17 mouse cellular contexts compared by ENCODE assay signal in the genomic region with DNA sequence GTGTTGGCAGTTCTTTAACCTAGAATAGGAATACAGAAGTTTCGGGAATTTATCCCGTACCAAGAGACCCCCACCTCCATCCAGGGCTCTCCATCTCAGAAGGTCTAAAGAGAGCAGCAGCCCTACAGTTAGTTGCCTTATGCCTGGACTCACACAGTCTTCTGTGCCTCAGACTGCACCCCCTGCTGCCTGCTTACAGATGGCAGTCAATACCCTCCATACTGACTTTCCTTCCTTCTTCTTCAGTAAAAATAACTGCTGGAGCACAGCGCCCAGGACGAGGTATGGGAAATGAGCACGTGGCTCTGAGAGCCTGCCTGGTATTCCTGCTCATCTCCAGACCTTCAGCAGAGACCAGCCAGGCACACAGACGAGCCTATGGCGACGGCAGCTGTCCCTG. TPM values are rescaled to one million over a fixed set of nuclear protein-coding genes. Genes with fewer than 3 reads are reported as not detected.
DNase-seq lines count a peak whose midpoint lies in the region; ATAC-seq and TF ChIP-seq lines count a peak whose summit lies in the region.
"Had no signal": no experiment of that assay in that cellular context is flagged by ENCODE, and none has a peak within 500 bp of the region (broad histone marks: within the 10 kb centered on the region; RNA-seq: fewer than 3 reads in every experiment).

No protein-coding gene starts in this region.

- H3K9ac ChIP-seq in hindbrain, postnatal 0 days (replicated peaks; ENCODE audit: low read length): no peak overlapping the region
- H3K9ac ChIP-seq in hindbrain, embryonic 14.5 days: no peak overlapping the region
- H3K9ac ChIP-seq in lung, postnatal 0 days (replicated peaks; ENCODE audit: low read depth): no peak overlapping the region
- H3K9ac ChIP-seq: embryonic facial prominence, embryonic 12.5 days; stomach, embryonic 15.5 days had no signal

- ATAC-seq in hindbrain, postnatal 0 days: no peak
- no peak for ATAC-seq in hindbrain, embryonic 14.5 days (ENCODE audit: low FRiP score)
- no peak for ATAC-seq in lung, postnatal 0 days
- no peak for ATAC-seq in granulocyte monocyte progenitor cell, adult 5-6 weeks (replicated peaks; ENCODE audit: poor library complexity, severe bottlenecking)
- ATAC-seq: hindbrain, embryonic 16.5 days had no signal

- TF ChIP-seq EP300 in lung, postnatal 0 days (IDR thresholded peaks at IDR 0.05): no peak

- 82% methylated on average over 8 of the region's 8 CpGs for WGBS in hindbrain, postnatal 0 days
- WGBS in hindbrain, embryonic 14.5 days: 87% methylated on average over 8 of the region's 8 CpGs
- WGBS in lung, postnatal 0 days: 78% methylated on average over 8 of the region's 8 CpGs

- no peaks in the 10 kb centered on the region for H3K27me3 ChIP-seq in hindbrain, postnatal 0 days (ENCODE audit: insufficient read depth, low read length)
- H3K27me3 ChIP-seq in hindbrain, embryonic 14.5 days (ENCODE audit: control insufficient read depth, insufficient read depth, low read length): no peaks in the 10 kb centered on the region
- H3K27me3 ChIP-seq in lung, postnatal 0 days (replicated peaks; ENCODE audit: insufficient read depth, low read length): no peaks in the 10 kb centered on the region
- H3K27me3 ChIP-seq: embryonic facial prominence, embryonic 12.5 days; midbrain, embryonic 12.5 days; stomach, embryonic 15.5 days had no signal

- no peak overlapping the region for H3K4me3 ChIP-seq in hindbrain, postnatal 0 days (ENCODE audit: low read length)
- H3K4me3 ChIP-seq in hindbrain, embryonic 14.5 days (replicated peaks; ENCODE audit: low read length): no peak overlapping the region
- H3K4me3 ChIP-seq in lung, postnatal 0 days (ENCODE audit: low read depth, low read length): no peak overlapping the region
- H3K4me3 ChIP-seq in embryonic fibroblast, embryonic 13.5 days (ENCODE audit: insufficient read depth, low read length): no peak overlapping the region
- H3K4me3 ChIP-seq: embryonic facial prominence, embryonic 12.5 days; midbrain, embryonic 12.5 days; stomach, embryonic 15.5 days had no signal

- H3K36me3 ChIP-seq in hindbrain, postnatal 0 days (ENCODE audit: insufficient read depth, low read length): peaks cover 17% of the 10 kb centered on the region
- peaks cover 73% of the 10 kb centered on the region for H3K36me3 ChIP-seq in hindbrain, embryonic 14.5 days (replicated peaks; ENCODE audit: control insufficient read depth, insufficient read depth)
- peaks cover 23% of the 10 kb centered on the region for H3K36me3 ChIP-seq in lung, postnatal 0 days (ENCODE audit: insufficient read depth, low read length)

- no peak overlapping the region for H3K27ac ChIP-seq in hindbrain, postnatal 0 days
- no peak overlapping the region for H3K27ac ChIP-seq in hindbrain, embryonic 14.5 days
- no peak overlapping the region for H3K27ac ChIP-seq in lung, postnatal 0 days (ENCODE audit: low read length)
- no peak overlapping the region for H3K27ac ChIP-seq in embryonic fibroblast, embryonic 13.5 days (ENCODE audit: insufficient read depth, low read length)
- H3K27ac ChIP-seq: embryonic facial prominence, embryonic 12.5 days; macrophage; midbrain, embryonic 12.5 days; stomach, embryonic 15.5 days had no signal

- no peak for TF ChIP-seq POLR2A in embryonic fibroblast, embryonic 13.5 days (IDR thresholded peaks at IDR 0.05; ENCODE audit: low read depth, low read length)

- peak; percentile 31; the same call in 1 of the 2 replicates for TF ChIP-seq CTCF in hindbrain, postnatal 0 days (IDR thresholded peaks at IDR 0.05; ENCODE audit: low read depth)
- TF ChIP-seq CTCF in lung, postnatal 0 days (IDR thresholded peaks at IDR 0.05): peak; percentile 44
- peak; percentile 32; the same call in 1 of the 2 replicates for TF ChIP-seq CTCF in embryonic fibroblast, embryonic 13.5 days (IDR thresholded peaks at IDR 0.05; ENCODE audit: borderline replicate concordance, insufficient read depth, low read length)

- no peak for DNase-seq in hindbrain, postnatal 0 days (ENCODE audit: low spot score)
- DNase-seq in hindbrain, embryonic 14.5 days (ENCODE audit: low spot score): no peak
- DNase-seq in lung, postnatal 0 days (ENCODE audit: low spot score): no peak
- DNase-seq in lung, postnatal 14 days: no peak
- no peak for DNase-seq in gastrocnemius, postnatal 25 days
- DNase-seq: cerebellum, adult 11 months; gastrocnemius, postnatal 10 days; kidney, adult 8-10 months; kidney, postnatal 4 days had no signal

- no peak overlapping the region for H3K4me2 ChIP-seq in hindbrain, postnatal 0 days (ENCODE audit: low read depth, low read length)
- H3K4me2 ChIP-seq in hindbrain, embryonic 14.5 days (replicated peaks): no peak overlapping the region
- H3K4me2 ChIP-seq in lung, postnatal 0 days (replicated peaks; ENCODE audit: low read depth, low read length): no peak overlapping the region
- H3K4me2 ChIP-seq: embryonic facial prominence, embryonic 12.5 days; midbrain, embryonic 12.5 days; stomach, embryonic 15.5 days had no signal

- H3K4me1 ChIP-seq in hindbrain, postnatal 0 days (ENCODE audit: insufficient read depth, low read length): no peaks in the 10 kb centered on the region; the same call in 1 of the 2 replicates
- peaks cover 8% of the 10 kb centered on the region for H3K4me1 ChIP-seq in hindbrain, embryonic 14.5 days (replicated peaks; ENCODE audit: control insufficient read depth, insufficient read depth, low read length)
- H3K4me1 ChIP-seq in lung, postnatal 0 days (ENCODE audit: insufficient read depth, low read depth, low read length): peaks cover 5% of the 10 kb centered on the region; the same call in 1 of the 2 replicates
- no peaks in the 10 kb centered on the region for H3K4me1 ChIP-seq in embryonic fibroblast, embryonic 13.5 days (ENCODE audit: control insufficient read depth, insufficient read depth, low read length)

- no peaks in the 10 kb centered on the region for H3K9me3 ChIP-seq in hindbrain, postnatal 0 days (ENCODE audit: low read length)
- H3K9me3 ChIP-seq in hindbrain, embryonic 14.5 days (ENCODE audit: control insufficient read depth, low read length): no peaks in the 10 kb centered on the region
- no peaks in the 10 kb centered on the region for H3K9me3 ChIP-seq in lung, postnatal 0 days (ENCODE audit: low read length)
- H3K9me3 ChIP-seq: embryonic facial prominence, embryonic 12.5 days; midbrain, embryonic 12.5 days; stomach, embryonic 15.5 days had no signal

RNA-seq across cellular contexts. Expression of gene Dtx3, which starts 4.8 kb away (rescaled TPM):
- 233 and 240 TPM in 2 replicates for total RNA-seq in hindbrain, postnatal 0 days (2014; rRNA removed)
- 170 and 185 TPM in 2 replicates for polyA plus RNA-seq in hindbrain, postnatal 0 days (2015; fragmentation: Nextera tagmentation; extraction: Ambion mirVana)
- polyA plus RNA-seq in hindbrain, embryonic 14.5 days (2014; fragmentation: Nextera tagmentation; extraction: Ambion mirVana): 223 and 231 TPM in 2 replicates
- polyA plus RNA-seq in lung, postnatal 0 days (2015; fragmentation: Nextera tagmentation; extraction: Ambion mirVana): 47.5 and 47.8 TPM in 2 replicates
- 62.3 and 82.0 TPM in 2 replicates for polyA plus RNA-seq in embryonic fibroblast, embryonic 13.5 days (2011; ENCODE audit: insufficient read length, low read depth, missing spikeins)
- total RNA-seq in gastrocnemius, postnatal 25 days (2021): 10 to 100 TPM; 18.9 to 19.6 TPM
- 51.9 and 54.4 TPM in 2 replicates for total RNA-seq in granulocyte monocyte progenitor cell, adult 5-6 weeks (2014; fragmentation: Nextera tagmentation)
- 17.9 and 19.9 TPM in 2 replicates for total RNA-seq in granulocyte monocyte progenitor cell, adult 5-6 weeks (2017)

RNA-seq across cellular contexts. Expression of gene Arhgef25, which starts 10.4 kb away (rescaled TPM):
- 61.0 and 65.4 TPM in 2 replicates for total RNA-seq in hindbrain, postnatal 0 days (2014; rRNA removed)
- polyA plus RNA-seq in hindbrain, postnatal 0 days (2015; fragmentation: Nextera tagmentation; extraction: Ambion mirVana): 20.3 and 21.6 TPM in 2 replicates
- 23.5 and 25.5 TPM in 2 replicates for polyA plus RNA-seq in hindbrain, embryonic 14.5 days (2014; fragmentation: Nextera tagmentation; extraction: Ambion mirVana)
- polyA plus RNA-seq in lung, postnatal 0 days (2015; fragmentation: Nextera tagmentation; extraction: Ambion mirVana): 27.9 and 37.1 TPM in 2 replicates
- polyA plus RNA-seq in embryonic fibroblast, embryonic 13.5 days (2011; ENCODE audit: insufficient read length, low read depth, missing spikeins): 187 TPM in 2 replicates
- 1 to 10 TPM; 8.7 to 9.3 TPM for total RNA-seq in gastrocnemius, postnatal 25 days (2021)
- total RNA-seq in granulocyte monocyte progenitor cell, adult 5-6 weeks (2014; fragmentation: Nextera tagmentation): 3.2 TPM in 1 of 2 replicates, not detected in the other
- 0.15 and 0.95 TPM in 2 replicates for total RNA-seq in granulocyte monocyte progenitor cell, adult 5-6 weeks (2017)
- total RNA-seq: neutrophil, adult 5-6 weeks had no signal
- polyA plus RNA-seq: macrophage had no signal

RNA-seq across cellular contexts. Expression of gene Pip4k2c, which starts 11.1 kb away (rescaled TPM):
- 18.3 and 22.8 TPM in 2 replicates for total RNA-seq in hindbrain, postnatal 0 days (2014; rRNA removed)
- 19.9 and 20.2 TPM in 2 replicates for polyA plus RNA-seq in hindbrain, postnatal 0 days (2015; fragmentation: Nextera tagmentation; extraction: Ambion mirVana)
- 16.8 and 17.1 TPM in 2 replicates for polyA plus RNA-seq in hindbrain, embryonic 14.5 days (2014; fragmentation: Nextera tagmentation; extraction: Ambion mirVana)
- 31.0 and 35.1 TPM in 2 replicates for polyA plus RNA-seq in lung, postnatal 0 days (2015; fragmentation: Nextera tagmentation; extraction: Ambion mirVana)
- polyA plus RNA-seq in embryonic fibroblast, embryonic 13.5 days (2011; ENCODE audit: insufficient read length, low read depth, missing spikeins): 24.3 and 25.2 TPM in 2 replicates
- 1 to 10 TPM; 4.7 to 6.9 TPM for total RNA-seq in gastrocnemius, postnatal 25 days (2021)
- total RNA-seq in granulocyte monocyte progenitor cell, adult 5-6 weeks (2014; fragmentation: Nextera tagmentation): 12.1 and 13.6 TPM in 2 replicates
- 7.6 and 13.8 TPM in 2 replicates for total RNA-seq in granulocyte monocyte progenitor cell, adult 5-6 weeks (2017)

RNA-seq across cellular contexts. Expression of gene Slc26a10, which starts 19.8 kb away (rescaled TPM):
- 0.31 TPM in 1 of 2 replicates, not detected in the other for total RNA-seq in hindbrain, postnatal 0 days (2014; rRNA removed)
- polyA plus RNA-seq in hindbrain, postnatal 0 days (2015; fragmentation: Nextera tagmentation; extraction: Ambion mirVana): 0.79 and 1.1 TPM in 2 replicates
- polyA plus RNA-seq in hindbrain, embryonic 14.5 days (2014; fragmentation: Nextera tagmentation; extraction: Ambion mirVana): 0.94 and 0.99 TPM in 2 replicates
- polyA plus RNA-seq in lung, postnatal 0 days (2015; fragmentation: Nextera tagmentation; extraction: Ambion mirVana): 1.0 and 1.1 TPM in 2 replicates
- polyA plus RNA-seq in embryonic fibroblast, embryonic 13.5 days (2011; ENCODE audit: insufficient read length, low read depth, missing spikeins): 2.2 and 2.8 TPM in 2 replicates
- total RNA-seq in gastrocnemius, postnatal 25 days (2021): 1 to 10 TPM; 3.3 to 6.5 TPM
- total RNA-seq in granulocyte monocyte progenitor cell, adult 5-6 weeks (2014; fragmentation: Nextera tagmentation): 0.15 TPM in 1 of 2 replicates, not detected in the other
- 0.26 and 0.88 TPM in 2 replicates for total RNA-seq in granulocyte monocyte progenitor cell, adult 5-6 weeks (2017)

RNA-seq across cellular contexts. Expression of gene B4galnt1, which starts 35.3 kb away (rescaled TPM):
- total RNA-seq in hindbrain, postnatal 0 days (2014; rRNA removed): 111 and 112 TPM in 2 replicates
- 56.7 and 65.3 TPM in 2 replicates for polyA plus RNA-seq in hindbrain, postnatal 0 days (2015; fragmentation: Nextera tagmentation; extraction: Ambion mirVana)
- 73.7 and 79.1 TPM in 2 replicates for polyA plus RNA-seq in hindbrain, embryonic 14.5 days (2014; fragmentation: Nextera tagmentation; extraction: Ambion mirVana)
- polyA plus RNA-seq in lung, postnatal 0 days (2015; fragmentation: Nextera tagmentation; extraction: Ambion mirVana): 9.1 and 9.6 TPM in 2 replicates
- 28.3 and 39.3 TPM in 2 replicates for polyA plus RNA-seq in embryonic fibroblast, embryonic 13.5 days (2011; ENCODE audit: insufficient read length, low read depth, missing spikeins)
- total RNA-seq in gastrocnemius, postnatal 25 days (2021): under 1 TPM; 0.78 to 1.00 TPM
- 288 and 308 TPM in 2 replicates for total RNA-seq in granulocyte monocyte progenitor cell, adult 5-6 weeks (2014; fragmentation: Nextera tagmentation)
- total RNA-seq in granulocyte monocyte progenitor cell, adult 5-6 weeks (2017): 141 and 161 TPM in 2 replicates
